Mouse (Mus musculus) ES-E14 (cell line): Measurements from ENCODE around the gene Hs6st3.

Experiments used
- ZC3H11A ChIP-seq: IDR thresholded peaks from 2 replicates; pipeline ENCODE4 v1.6.1; 2012; ENCODE audit warnings: low read depth, mild to moderate bottlenecking, inconsistent platforms, low read length, borderline replicate concordance
- ZNF384 ChIP-seq: IDR thresholded peaks from 2 replicates; pipeline ENCODE4 v1.6.1; 2012; ENCODE audit warnings: low read depth, low read length, inconsistent platforms

- TF ChIP-seq ZNF384 (no peak), ZC3H11A (no peak)
These were observed 660.4 kb downstream of the Hs6st3 start for GRCm38 (mm10) chr14:119798561-119798960.
